In genomic region chr11:6365885-6366284, GRCm38 (mm10) we compare ENCODE assay signal across 8 mouse cellular contexts. TPM values are rescaled to one million over a fixed set of nuclear protein-coding genes. Genes with fewer than 3 reads are reported as not detected.
DNase-seq lines count a peak whose midpoint lies in the region; ATAC-seq lines count a peak whose summit lies in the region.

No protein-coding gene starts in this region.

- peak; percentile 86 for DNase-seq in NIH3T3 (ENCODE audit: low read depth)
- DNase-seq in cerebellum, adult 9-11 months: peak; percentile 75
- peak; percentile 25 to 65 for DNase-seq in frontal cortex, postnatal 36 days (ENCODE audit: low spot score in 2 of 2)
- DNase-seq in hindbrain, embryonic 14.5 days (ENCODE audit: low spot score): peak; percentile 71
- peak; percentile 25 to 65 for DNase-seq in layer of hippocampus, postnatal 25 days (ENCODE audit: extremely low spot score in 1 of 2, low spot score in 1 of 2)
- DNase-seq in lung, postnatal 25 days (ENCODE audit: low spot score): peak; percentile 87
- peak; percentile 55 for DNase-seq in ovary, postnatal 36 days (ENCODE audit: low spot score)
- peak; percentile 77 to 83 for DNase-seq in thymus, postnatal 36 days

- no peak overlapping the region for H3K4me2 ChIP-seq in hindbrain, embryonic 14.5 days (replicated peaks)

- 20% methylated on average over 11 of the region's 11 CpGs for WGBS in hindbrain, embryonic 14.5 days

- H3K9ac ChIP-seq in hindbrain, embryonic 14.5 days: no peak overlapping the region

- no peaks in the 10 kb centered on the region for H3K4me1 ChIP-seq in hindbrain, embryonic 14.5 days (replicated peaks; ENCODE audit: control insufficient read depth, insufficient read depth, low read length)

- H3K9me3 ChIP-seq in hindbrain, embryonic 14.5 days (ENCODE audit: control insufficient read depth, low read length): no peaks in the 10 kb centered on the region

- no peaks in the 10 kb centered on the region for H3K36me3 ChIP-seq in hindbrain, embryonic 14.5 days (replicated peaks; ENCODE audit: control insufficient read depth, insufficient read depth)

- H3K27me3 ChIP-seq in hindbrain, embryonic 14.5 days (ENCODE audit: control insufficient read depth, insufficient read depth, low read length): no peaks in the 10 kb centered on the region

- peak; percentile 68 for ATAC-seq in hindbrain, embryonic 14.5 days (ENCODE audit: low FRiP score)

- H3K4me3 ChIP-seq in hindbrain, embryonic 14.5 days (replicated peaks; ENCODE audit: low read length): no peak overlapping the region

- no peak overlapping the region for H3K27ac ChIP-seq in hindbrain, embryonic 14.5 days

RNA-seq across cellular contexts. Expression of gene Zmiz2, which starts 23.0 kb away (rescaled TPM):
- 31.7 and 33.5 TPM in 2 replicates for polyA plus RNA-seq in hindbrain, embryonic 14.5 days (2014; fragmentation: Nextera tagmentation; extraction: Ambion mirVana)
- 100 to 1,000 TPM; 165 to 189 TPM for total RNA-seq in layer of hippocampus, postnatal 25 days (2021)

RNA-seq across cellular contexts. Expression of gene Ppia, which starts 49.4 kb away (rescaled TPM):
- 4,304 and 4,427 TPM in 2 replicates for polyA plus RNA-seq in hindbrain, embryonic 14.5 days (2014; fragmentation: Nextera tagmentation; extraction: Ambion mirVana)
- 1,000 to 10,000 TPM; 1,673 to 1,893 TPM for total RNA-seq in layer of hippocampus, postnatal 25 days (2021)
